Mouse (Mus musculus): Measurements from ENCODE around the gene Sfxn5. TPM values are rescaled to one million over a fixed set of nuclear protein-coding genes. Genes with fewer than 3 reads are reported as not detected.
A peak's percentile ranks its signal among the peaks of the same experiment; 100 is the strongest.

The Sfxn5 gene
- total RNA-seq, 2 experiments from 2014 or later: 141 to 142 TPM

GRCm38 (mm10) chr6:85293255-85294003, 39.8 kb downstream of the Sfxn5 start:
- peak; percentile 42 to 53 for DNase-seq (ENCODE audit: low spot score in 2 of 2)

- DNase-seq (ENCODE audit: low spot score in 2 of 2): no peak
Observed at GRCm38 (mm10) chr6:85290869-85291824, 42.1 kb downstream of the Sfxn5 start.

- no peak for DNase-seq (ENCODE audit: low spot score in 2 of 2)
Observed at GRCm38 (mm10) chr6:85288193-85288857, 44.9 kb downstream of the Sfxn5 start.

- no peak for DNase-seq (ENCODE audit: low spot score in 2 of 2)
Observed at GRCm38 (mm10) chr6:85286283-85287047, 46.8 kb downstream of the Sfxn5 start.

- no peak for DNase-seq (ENCODE audit: low spot score in 2 of 2)
Observed at GRCm38 (mm10) chr6:85280871-85281270, 52.4 kb downstream of the Sfxn5 start.

- no peak for DNase-seq (ENCODE audit: low spot score in 2 of 2)
Observed at GRCm38 (mm10) chr6:85276571-85276970, 56.7 kb downstream of the Sfxn5 start.

- DNase-seq (ENCODE audit: low spot score in 2 of 2): no peak
Observed at GRCm38 (mm10) chr6:85272436-85272835, 60.8 kb downstream of the Sfxn5 start.

- DNase-seq (ENCODE audit: low spot score in 2 of 2): no peak
Observed at GRCm38 (mm10) chr6:85266060-85266459, 67.2 kb downstream of the Sfxn5 start.

GRCm38 (mm10) chr6:85264982-85265518, 68.2 kb downstream of the Sfxn5 start:
- DNase-seq (ENCODE audit: low spot score in 2 of 2): no peak

- peak; percentile 59 to 61 for DNase-seq (ENCODE audit: low spot score in 2 of 2)
Observed at GRCm38 (mm10) chr6:85262865-85263515, 70.2 kb downstream of the Sfxn5 start.

- peak in 1 of 2 experiments; percentile 47 for DNase-seq (ENCODE audit: low spot score in 2 of 2)
Observed at GRCm38 (mm10) chr6:85259094-85259630, 74.1 kb downstream of the Sfxn5 start.

GRCm38 (mm10) chr6:85255578-85255977, 77.6 kb downstream of the Sfxn5 start:
- DNase-seq (ENCODE audit: low spot score in 2 of 2): no peak

- no peak for DNase-seq (ENCODE audit: low spot score in 2 of 2)
Observed at GRCm38 (mm10) chr6:85253994-85254541, 79.2 kb downstream of the Sfxn5 start.

GRCm38 (mm10) chr6:85253275-85253674, 79.9 kb downstream of the Sfxn5 start:
- no peak for DNase-seq (ENCODE audit: low spot score in 2 of 2)

- no peak for DNase-seq (ENCODE audit: low spot score in 2 of 2)
Observed at GRCm38 (mm10) chr6:85252251-85253058, 80.8 kb downstream of the Sfxn5 start.

- no peak for DNase-seq (ENCODE audit: low spot score in 2 of 2)
Observed at GRCm38 (mm10) chr6:85250811-85251241, 82.4 kb downstream of the Sfxn5 start.

- no peak for DNase-seq (ENCODE audit: low spot score in 2 of 2)
Observed at GRCm38 (mm10) chr6:85249821-85250220, 83.4 kb downstream of the Sfxn5 start.

- peak; percentile 80 to 81 for DNase-seq (ENCODE audit: low spot score in 2 of 2)
Observed at GRCm38 (mm10) chr6:85239044-85239489, 94.2 kb downstream of the Sfxn5 start.
